Mouse (Mus musculus) heart, adult 2 months (tissue): ENCODE measurements around the gene Camsap2.

ENCODE experiments used
- CTCF ChIP-seq: fragments of 200-600 bp; IDR thresholded peaks from 2 replicates; pipeline ENCODE4 v1.8.1; 2022; ENCODE audit warnings: antibody characterized with exemption, mild to moderate bottlenecking, moderate library complexity
- EP300 ChIP-seq: fragments of 200-500 bp; IDR thresholded peaks from 2 replicates; pipeline ENCODE4 v1.6.1; 2011; ENCODE audit warnings: low read depth, low read length, control low read depth; ENCODE audit not compliant: insufficient read depth
- POLR2A ChIP-seq: fragments of 200-500 bp; IDR thresholded peaks from 2 replicates; pipeline ENCODE4 v1.6.1; 2011; ENCODE audit warnings: mild to moderate bottlenecking, low read depth, low read length, control low read depth; ENCODE audit not compliant: insufficient read depth

DNA sequence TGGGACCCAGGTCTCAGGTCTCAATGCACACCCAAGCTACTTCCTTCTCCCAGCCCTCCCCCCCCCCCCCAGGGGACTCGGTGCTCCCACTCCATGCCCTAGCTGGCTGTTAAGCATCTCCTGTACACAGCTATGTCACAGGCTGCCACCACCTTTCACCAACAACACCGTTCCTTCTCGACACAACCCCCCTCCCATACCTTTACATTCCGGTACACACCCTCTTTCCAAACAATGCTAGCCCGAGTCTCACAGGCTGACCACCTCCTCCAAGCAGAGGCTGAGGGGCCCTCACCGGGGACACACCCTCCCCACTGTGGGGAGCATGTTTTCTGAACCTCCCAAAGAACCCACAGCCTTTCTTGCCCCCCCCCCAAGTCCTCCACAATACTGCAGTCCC is 114.3 kb downstream of the Camsap2 start:
- TF ChIP-seq CTCF: no peak
- TF ChIP-seq POLR2A: no peak
- no peak for TF ChIP-seq EP300
